Mouse (Mus musculus) spleen, postnatal 14 days (tissue): ENCODE data around the gene Sulf2.

Experiments used
- DNase-seq, 2 experiments: peaks; one replicate each; pipeline ENCODE4 v3.0.0; 2021 to 2022; ENCODE audit warnings: low spot score in 2 of 2

Sulf2 gene

DNA sequence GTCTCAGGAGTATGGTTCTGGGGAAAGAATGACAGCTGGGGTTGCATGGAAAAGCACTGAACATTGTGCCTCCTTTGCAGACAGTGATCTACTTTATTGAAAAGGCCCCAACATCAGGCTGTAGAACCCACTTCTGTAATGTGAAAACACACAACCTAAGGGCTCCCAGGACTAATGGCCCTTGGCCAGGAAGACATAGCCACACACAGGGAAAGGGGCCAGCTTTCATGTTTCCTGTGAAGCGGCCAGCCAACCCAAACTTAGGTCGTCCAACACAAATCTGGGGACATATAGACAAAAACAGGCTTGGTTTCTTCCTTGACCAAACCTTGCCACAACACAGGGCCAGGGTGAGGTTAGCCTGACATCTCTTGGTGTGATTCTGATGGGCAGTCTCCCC lies 35.5 kb downstream of the Sulf2 start:
- DNase-seq, result no peak

DNA sequence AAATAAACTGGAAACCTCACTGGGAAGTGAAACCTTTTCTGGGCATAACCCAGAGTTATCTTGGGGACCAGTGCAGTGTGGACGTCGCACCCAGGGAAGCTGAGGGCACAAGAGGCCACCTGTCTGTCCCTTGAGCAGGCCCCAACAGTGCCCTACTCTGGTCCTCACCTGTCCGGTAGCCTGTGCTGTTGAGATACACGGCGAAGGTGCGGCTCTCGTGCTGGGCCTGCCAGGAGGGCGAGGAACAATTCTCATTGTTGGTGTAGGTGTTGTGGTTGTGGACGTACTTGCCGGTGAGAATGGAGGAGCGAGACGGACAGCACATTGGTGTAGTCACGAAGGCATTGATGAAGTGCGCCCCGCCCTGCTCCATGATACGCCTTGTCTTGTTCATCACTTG lies 38.8 kb downstream of the Sulf2 start:
- DNase-seq, result no peak

DNA sequence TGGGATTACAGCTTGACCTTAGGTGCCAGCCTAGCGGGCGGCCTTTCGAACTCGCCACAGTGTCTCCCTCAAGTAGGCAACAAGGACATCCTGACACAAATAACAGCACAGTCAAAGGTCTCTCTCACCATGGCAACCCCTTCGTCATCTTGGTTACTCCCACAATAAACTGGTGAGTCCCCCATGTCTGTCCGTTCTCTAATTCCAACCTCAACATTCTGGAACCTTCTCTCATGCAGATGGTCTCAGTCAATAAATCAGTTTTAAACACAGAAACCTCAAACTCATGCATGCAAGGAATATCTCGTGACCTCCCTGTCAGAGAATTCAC lies 39.2 kb downstream of the Sulf2 start:
- no peak for DNase-seq

DNA sequence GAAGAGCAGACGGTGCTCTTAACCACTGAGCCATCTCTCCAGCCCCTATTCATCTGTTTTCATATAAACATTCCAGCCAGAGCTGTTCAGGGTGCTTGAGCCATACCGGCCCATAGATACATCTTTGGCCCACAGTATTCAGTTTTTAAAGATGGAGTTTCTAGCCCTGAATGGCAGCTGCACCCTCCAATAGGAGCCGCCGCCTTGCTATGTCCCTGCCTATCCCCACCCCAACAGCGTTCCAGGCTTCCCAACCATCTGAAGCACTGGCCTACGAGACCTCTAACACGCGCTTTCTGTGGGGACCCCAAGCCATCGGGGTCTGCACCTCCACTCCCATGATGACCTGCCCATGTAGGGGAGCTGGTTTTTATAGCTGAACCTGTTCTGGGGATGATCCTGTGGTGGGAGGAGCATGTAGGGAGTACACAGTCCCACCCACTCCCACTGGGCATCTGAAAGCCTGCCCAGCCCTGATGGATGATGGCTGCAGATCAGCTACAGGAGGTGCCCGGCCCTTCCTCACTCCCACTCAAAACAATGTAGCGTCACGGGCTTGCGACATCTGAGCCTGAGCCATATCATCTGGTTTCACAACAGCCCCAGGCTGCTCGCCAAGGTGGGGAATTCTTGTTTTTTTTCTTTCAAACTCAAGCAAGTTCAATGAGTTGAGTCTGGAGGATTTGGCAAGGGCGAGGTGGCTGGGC lies 39.7 kb downstream of the Sulf2 start:
- no peak for DNase-seq

DNA sequence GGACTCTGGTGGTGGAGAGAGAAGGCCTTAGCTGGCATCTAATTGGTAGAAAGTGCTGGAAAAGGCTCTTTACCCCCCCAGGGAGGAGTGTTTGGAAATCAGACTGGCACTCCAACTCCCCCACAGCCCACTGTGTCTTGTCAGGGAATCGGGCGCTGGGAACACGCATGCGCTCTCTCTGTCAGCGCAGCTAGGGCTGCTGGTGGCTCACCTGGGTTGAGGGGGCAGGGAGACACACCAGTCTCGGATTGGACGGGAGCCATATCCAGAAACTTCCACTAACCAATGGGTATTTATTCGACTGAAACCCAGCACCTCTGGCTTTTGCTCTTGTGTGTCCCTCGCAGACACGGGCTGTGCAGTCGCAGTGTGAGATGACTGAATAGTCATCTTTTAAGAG lies 42.5 kb downstream of the Sulf2 start:
- DNase-seq, result no peak

DNA sequence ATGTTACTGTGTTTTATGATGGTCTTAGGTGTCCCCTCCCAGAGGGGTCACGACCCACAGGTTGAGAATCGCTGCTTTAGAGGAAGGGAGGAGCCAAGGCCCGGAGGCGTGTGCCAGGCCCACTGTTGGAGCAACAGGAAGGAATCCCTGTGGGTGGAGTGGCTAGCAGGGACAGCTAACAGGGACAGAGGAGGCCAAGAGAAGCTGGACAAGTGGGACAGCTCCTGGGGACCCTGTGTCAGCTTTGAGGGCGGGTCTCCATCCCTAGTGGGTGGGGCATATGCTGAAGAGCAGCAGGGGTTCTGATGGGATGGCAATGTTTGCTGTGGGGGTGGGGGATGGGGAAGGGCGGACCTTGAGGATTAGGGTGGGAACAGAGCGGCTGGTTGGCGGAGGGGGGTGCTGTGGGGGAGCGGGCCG lies 43.6 kb downstream of the Sulf2 start:
- DNase-seq, result no peak

DNA sequence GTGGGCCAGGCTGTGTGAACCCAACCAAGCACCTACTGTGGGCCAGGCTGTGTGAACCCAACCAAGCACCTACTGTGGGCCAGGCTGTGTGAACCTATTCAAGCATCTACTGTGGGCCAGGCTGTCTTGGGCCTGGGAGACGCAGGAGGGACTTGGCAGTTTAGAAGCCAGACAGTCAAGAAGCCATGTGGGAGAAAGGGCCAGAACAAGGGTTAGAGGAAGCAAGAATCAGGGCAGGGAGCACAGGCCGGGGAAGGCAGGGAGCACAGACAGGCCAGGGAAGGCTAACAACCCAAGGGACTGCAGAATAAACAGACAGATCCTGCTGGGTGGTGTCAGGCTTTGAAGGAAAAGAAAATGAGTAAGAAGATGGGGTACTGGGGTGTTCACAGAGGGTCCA lies 44.2 kb downstream of the Sulf2 start:
- DNase-seq, result no peak

DNA sequence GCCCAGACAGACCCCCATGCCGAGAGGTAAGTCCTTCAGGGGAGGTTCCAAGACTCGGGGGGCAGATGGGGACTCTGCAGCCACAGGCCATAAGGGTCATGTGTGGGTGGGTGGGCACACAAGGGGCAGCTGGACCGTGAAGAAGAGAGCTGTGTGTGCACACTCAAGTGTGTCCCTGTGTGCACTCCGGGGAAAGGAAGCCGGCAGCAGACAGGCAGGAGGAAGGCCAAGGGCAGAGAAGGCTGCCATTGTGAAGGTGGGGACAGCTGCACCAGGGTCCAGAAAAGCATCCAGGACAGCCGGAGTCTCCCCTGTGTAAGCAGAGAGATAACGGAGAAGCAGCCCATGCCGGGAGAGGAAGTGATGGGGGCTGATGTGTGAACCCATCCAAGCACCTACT lies 44.7 kb downstream of the Sulf2 start:
- DNase-seq, result no peak

DNA sequence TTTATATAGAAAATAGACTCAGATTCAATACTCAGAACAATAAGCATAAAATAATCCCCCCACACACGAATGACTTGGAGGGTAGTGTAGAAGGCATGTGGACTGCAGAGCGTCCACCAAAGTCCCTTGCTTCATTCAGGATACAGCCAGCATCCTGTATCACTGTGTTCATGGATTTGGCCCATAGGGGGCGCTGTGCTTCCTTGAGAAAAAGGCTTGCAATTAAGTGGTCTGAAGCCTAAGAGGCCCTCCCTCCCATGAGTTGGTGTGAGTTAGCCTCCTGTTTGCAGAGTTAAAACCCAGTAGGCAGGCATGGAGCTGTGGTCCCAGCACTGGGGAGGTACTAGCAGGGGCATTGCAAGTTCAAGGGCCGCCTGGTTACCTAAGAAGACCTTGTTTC lies 47.1 kb downstream of the Sulf2 start:
- peak; percentile 25 to 63 for DNase-seq

DNA sequence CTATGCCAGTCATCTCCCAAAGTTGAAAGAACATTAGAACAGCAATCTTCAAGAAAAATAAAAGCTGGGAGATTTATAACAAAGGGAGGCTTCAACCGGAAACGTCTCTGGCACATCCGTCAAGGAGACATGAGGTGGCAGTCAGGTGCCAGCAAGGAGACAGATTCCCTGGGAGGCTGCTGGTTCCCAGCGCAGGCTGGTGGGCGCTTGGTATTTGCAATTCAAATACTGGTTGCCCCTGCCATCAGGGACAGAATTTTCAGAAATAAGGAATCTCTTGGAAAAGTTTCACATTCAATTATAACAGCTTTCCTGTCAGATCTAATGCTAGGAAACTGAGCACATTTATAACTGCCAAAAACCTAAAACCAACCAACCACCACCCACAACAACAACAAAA lies 47.6 kb downstream of the Sulf2 start:
- no peak for DNase-seq

DNA sequence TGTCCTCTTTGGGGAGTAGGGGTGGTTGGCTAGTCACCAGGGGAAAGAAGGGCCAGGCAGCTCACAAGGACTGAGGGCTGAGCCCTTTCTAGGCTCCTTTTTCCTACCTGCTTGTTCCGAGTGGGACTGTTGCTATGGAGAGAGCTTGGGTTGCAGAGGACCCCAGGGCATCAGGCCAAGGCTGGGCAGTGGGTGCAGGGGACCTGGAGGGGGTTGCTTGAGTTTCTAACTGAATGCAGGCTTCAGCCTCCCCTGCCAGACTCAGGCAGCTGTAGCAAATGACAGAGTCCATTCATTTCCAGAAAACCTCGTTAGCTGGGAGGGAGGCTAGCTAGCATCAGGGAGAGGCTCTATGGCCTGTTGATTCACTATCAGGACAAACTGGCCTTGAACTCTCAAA lies 48.8 kb downstream of the Sulf2 start:
- no peak for DNase-seq

DNA sequence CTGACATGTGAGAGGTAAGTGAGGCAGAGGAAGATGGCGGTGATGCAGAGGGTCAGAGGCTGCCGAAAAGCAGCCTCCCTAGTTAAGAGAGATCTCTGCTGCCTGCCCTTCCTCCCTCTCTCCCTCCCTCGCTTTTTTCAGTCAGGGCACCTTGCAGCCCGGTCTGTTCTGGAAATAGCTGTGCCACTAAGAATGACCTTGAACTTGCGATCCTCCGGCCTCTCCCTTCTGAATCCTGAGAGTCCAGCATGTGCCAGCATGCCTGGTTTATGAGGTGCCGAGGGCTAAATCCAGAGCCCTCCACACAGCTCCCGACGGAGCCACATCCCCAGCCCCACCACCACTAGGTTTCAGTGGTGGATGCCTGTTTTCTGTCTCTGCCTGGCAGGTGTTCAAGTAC lies 49.6 kb downstream of the Sulf2 start:
- no peak for DNase-seq

DNA sequence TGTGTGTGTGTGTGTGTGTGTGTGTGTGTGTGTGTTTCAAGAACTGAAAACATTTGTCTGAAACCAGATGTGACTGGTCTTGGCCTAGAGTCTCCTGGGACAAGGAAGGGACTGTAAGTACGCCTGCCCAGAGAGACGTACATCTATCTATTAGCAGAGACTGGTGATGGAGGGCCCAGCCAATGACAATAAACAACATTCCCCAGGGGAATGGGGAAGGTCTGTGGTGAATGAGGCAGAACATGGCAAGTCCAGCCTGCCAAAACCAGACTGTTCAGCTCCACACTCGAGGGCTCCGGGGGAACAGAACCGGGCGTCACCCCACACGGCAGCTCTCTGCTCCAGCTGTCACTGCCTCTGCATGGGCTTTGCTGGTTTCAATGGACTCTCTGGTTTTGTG lies 52.6 kb downstream of the Sulf2 start:
- no peak for DNase-seq

DNA sequence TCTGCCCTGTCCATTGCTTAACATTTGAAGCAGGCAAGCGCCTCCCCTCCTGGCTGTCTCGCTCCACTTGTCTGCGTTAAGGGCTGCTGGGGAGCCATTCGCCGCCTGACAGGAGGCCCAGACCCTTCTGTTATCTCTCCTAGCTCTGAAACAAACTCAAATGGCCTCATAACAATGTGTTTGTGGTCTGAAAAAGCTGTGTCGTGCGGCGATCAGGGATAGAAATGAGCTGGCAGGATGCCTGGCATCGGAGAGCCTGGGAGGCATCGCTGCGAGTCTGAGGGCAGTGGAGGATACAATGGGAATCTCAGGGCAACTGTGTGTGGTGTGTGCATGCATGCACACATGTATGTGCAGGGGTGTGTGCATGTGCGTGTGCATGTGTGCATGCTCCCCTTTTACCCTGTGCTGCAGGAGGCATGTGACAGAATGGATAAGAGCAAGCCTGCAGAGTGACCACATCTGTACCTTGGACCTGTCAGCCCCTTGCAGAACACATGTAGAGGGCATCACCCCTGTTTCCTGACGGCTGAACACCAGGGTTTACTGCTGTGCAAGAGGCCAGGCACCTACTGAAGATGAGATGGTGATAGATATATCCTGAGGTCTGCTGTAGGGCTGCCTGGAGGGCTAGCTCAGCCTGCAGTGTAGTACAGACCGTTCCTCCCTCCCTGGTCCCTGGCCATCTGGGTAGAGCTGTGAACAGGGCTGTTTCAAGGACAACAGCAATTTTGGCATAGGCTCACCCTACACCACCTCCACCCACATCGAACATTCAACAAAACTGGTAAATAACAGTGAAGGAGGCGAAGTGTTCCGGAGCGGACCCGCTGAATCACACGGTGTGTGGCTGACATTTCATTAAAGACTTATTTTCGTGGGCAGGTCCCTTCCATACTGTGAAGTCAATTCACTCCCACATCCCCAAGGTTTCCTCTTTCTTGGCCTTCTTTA lies 54.9 kb downstream of the Sulf2 start:
- no peak for DNase-seq

DNA sequence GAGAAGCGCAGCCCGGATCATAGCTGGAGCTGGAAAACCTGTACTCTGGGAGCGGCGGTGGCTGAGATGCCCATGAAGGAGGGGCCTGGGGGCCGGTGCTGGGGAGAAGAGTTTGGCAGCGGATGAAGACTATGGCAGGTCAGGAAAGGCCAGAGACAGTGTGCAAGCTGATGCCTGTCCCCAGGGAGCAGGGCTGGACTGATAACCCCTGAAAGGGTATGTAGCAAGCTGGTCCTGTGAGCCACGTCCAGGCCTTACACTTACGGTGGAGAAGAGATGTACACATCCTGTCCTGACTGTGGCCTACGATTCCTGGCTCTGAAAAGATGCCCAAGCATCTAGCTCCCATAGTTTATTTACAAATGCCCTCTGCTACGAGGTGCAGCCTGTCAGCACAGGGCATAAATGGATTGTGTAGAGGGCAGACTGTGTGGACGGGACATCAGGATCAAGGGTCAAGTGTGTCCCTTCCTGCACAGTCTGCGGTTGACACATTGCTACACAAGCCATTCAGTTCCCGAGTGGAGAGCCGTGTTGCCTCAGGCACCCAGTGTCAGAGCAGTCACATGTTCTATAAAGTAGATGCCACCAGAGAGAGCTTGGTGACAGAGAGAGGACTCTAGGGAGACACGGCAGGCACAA lies 57.0 kb downstream of the Sulf2 start:
- no peak for DNase-seq

DNA sequence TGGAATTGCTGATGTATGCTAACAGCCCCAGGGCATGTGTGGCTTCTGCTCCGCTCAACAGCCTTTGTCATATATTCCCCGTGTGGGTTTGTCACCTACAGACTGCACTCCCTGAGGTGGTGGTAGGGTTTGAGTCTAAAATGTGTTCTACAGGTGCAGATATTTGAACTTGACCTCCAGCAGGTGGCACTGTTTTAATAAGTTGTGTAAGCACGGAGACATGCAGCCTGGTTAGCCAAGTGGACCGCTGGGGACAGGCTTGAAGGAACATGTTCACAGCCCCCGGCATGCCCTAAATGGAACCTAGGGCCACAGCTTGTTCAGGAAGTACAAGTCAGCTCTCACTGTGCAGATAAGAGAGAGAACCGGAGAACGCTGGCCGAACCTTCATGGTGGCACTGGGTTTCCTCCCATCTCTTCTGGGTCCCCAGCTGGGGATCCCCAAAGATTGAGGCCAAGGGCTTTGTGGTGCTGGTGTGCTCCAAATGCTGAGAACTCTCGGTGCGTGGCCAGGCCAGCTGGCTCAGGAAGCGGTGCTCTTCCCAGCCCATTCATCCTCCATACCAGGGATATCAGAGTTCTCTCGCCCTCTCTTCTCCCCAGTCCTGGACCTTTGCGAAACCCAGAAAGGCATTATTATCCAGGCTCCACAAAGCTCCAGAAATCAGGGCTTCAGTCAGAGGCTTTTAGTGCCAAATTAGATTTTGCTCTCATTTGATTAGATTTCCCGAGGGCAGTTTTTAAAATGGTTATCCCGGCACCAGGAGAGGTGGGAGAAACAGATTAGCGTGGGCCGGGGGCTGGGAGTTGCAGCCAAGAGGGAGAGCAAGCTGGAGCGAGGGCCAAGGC lies 57.8 kb downstream of the Sulf2 start:
- DNase-seq, result peak in 1 of 2 experiments; percentile 21

DNA sequence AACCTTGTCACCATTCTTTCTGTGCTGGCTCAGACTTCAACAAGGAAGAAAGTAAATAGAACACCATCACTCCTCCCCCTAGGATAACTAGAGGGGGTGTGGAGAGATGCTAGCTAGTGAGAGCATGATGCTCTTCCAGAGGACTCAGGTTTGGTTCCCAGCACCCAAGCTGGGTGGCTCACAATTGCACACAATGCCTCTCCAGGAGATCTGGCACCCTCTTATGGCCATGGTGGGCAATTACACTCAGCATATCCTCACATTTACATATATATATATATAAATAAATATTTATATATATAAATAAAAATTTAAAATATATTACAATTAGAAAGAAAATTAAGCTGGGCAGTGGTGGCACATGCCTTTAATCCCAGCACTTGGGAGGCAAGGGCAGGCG lies 58.6 kb downstream of the Sulf2 start:
- DNase-seq, result no peak

DNA sequence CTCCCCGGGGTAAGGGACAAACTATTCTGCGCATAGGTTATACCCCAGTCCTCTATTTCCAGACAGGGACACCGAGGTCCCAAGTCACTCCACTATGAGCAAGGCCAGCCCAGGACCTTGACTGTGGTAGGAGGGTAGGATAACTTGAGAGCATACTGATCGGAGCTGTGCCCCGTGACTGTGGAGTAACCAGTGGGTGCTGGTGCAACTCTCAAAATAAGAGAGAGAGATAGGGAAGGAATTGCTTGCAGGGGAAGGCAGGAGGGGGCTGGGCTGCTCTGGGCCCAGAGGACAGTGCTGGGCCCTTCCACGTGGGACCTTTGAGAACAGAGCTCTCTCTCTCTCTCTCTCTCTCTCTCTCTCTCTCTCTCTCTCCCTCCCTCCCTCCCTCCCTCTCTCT lies 59.2 kb downstream of the Sulf2 start:
- DNase-seq, result no peak

DNA sequence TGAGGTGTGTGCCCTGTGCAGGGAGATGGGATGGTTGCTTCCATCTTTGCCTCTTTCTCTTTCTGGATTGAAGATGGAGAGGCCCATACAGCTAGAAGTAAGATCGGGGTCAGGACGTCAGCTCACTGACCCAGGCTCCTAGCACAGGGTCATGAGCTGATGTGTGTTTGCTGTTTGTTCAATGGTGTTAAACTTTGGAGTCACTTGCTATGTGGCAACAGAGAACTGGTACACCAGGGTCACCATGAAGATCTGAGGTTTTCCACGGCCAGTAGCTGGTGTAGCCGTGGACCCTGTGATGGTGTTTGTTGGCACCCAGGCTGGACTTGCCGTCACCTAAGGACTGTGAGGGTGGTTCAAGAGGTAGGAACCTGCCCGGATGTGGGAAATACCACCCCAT lies 63.1 kb downstream of the Sulf2 start:
- no peak for DNase-seq

DNA sequence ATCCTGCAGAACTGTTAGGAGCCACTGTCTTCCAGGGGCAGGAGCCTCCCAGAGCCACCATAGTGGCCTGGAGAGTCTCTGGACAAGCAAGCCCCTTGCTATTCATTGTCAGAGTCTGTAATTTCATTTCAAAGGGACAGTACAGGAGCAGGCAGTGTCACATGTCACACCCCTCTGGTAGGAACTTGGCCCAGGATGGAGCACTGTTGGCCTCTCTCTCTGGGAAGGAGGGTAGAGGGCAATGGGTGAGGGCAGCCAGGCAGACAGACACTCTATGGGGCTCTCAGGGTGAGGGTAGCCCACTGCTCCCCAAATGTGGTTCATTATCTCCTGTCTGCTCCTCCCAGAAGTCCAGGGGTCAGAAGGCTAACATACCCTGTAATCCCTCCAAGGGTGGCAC lies 63.9 kb downstream of the Sulf2 start:
- DNase-seq, result no peak

DNA sequence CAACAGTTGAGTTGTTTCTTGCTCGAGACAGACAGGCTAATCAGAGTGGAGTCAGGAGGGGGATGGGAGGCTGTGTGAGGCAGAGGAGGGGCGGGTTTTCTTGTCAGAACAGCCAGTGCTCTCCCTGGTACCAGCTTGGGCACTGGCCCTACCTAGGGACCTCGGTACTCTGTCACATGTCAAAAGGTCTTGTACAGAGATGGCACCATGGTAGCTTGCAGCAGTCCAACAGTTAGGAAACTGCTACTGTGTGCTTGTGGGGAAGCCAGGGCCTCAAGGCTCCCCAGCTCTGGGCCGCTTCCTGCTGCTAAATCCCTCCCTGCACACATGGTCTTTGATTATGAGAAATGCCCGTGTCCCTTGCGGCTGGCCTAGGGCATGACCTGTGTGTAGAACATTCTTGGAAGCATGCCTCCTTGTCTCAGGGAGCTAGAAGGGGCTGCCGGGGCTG lies 65.3 kb downstream of the Sulf2 start:
- no peak for DNase-seq

DNA sequence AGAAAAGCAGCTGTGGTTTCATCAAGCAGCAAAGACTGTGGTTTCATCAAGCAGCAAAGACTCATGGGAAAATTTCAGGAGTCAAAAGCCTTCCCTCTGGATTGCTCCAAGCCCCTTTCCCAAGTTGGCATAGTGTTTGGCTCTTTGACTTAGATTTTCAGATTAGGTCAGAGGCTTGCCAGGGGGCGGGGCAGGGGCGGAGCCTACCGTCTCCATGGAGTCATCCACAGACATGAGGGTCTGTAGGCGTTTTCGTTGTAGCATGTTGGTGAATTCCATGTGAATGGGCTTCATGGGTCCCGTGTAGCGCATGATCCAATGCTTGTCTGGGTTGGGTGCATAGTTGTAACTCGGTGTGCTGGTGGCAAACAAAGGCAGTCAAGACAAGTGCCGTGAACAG lies 66.5 kb downstream of the Sulf2 start:
- DNase-seq, result no peak
